Mouse (Mus musculus) MEL (cell line): ENCODE measurements at regions not wholly inside any gene's neighbourhood (a gene's known extent, or its start where the extent isn't known, plus 50 kb on each side); places are given as distances from the start of the nearest gene placed in this dataset.

Source experiments
- DNase-seq: peaks from one replicate; pipeline ENCODE4 v3.0.0; 2011; ENCODE audit warnings: low read depth, low spot score
- H3K27ac ChIP-seq: 2 replicates; pipeline ENCODE4 v1.5.1; 2012; ENCODE audit warnings: low read depth, mild to moderate bottlenecking, control low read depth, low read length, moderate library complexity; ENCODE audit not compliant: control insufficient read depth
- H3K27me3 ChIP-seq, 2 experiments: fragments of 150-350 bp in 1 of 2; sonication (generic) in 1 of 2; 2 replicates each; pipeline ENCODE4 v1.6.1; 2012; ENCODE audit warnings: low read length in 2 of 2, mild to moderate bottlenecking in 2 of 2, improper control_type of control experiment in 1 of 2, moderate library complexity in 1 of 2; ENCODE audit not compliant: insufficient read depth in 2 of 2, control insufficient read depth in 1 of 2
- H3K36me3 ChIP-seq, 2 experiments: 2 replicates each; pipeline ENCODE4 v1.6.1; 2012 to 2014; ENCODE audit warnings: low read length in 2 of 2, improper control_type of control experiment in 1 of 2, inconsistent platforms in 1 of 2, mild to moderate bottlenecking in 1 of 2; ENCODE audit not compliant: insufficient read depth in 2 of 2, control insufficient read depth in 1 of 2
- H3K4me1 ChIP-seq, 2 experiments: fragments of 150-350 bp in 1 of 2; sonication (generic) in 1 of 2; 2 replicates each; pipeline ENCODE4 v1.6.1; 2012; ENCODE audit warnings: low read length in 2 of 2, improper control_type of control experiment in 1 of 2, mild to moderate bottlenecking in 1 of 2; ENCODE audit not compliant: insufficient read depth in 2 of 2, control insufficient read depth in 1 of 2
- H3K4me3 ChIP-seq, 2 experiments: fragments of 150-350 bp in 1 of 2; sonication (generic) in 1 of 2; 2 replicates each; pipeline ENCODE4 v1.5.1; 2012; ENCODE audit warnings: low read depth in 2 of 2, low read length in 2 of 2, mild to moderate bottlenecking in 2 of 2, moderate library complexity in 2 of 2, control low read depth in 1 of 2, improper control_type of control experiment in 1 of 2; ENCODE audit not compliant: control insufficient read depth in 1 of 2, insufficient read depth in 1 of 2
- H3K79me2 ChIP-seq: 2 replicates; pipeline ENCODE4 v1.6.1; 2012; ENCODE audit warnings: mild to moderate bottlenecking, low read length, moderate library complexity; ENCODE audit not compliant: control insufficient read depth, poor library complexity, insufficient read depth
- H3K9ac ChIP-seq: 2 replicates; pipeline ENCODE4 v1.6.1; 2012; ENCODE audit warnings: low read depth, mild to moderate bottlenecking, control low read depth, low read length, moderate library complexity; ENCODE audit not compliant: control insufficient read depth, poor library complexity, severe bottlenecking
- H3K9me3 ChIP-seq: fragments of 150-350 bp; sonication (generic); replicated peaks from 2 replicates; pipeline ENCODE4 v1.6.1; 2012; ENCODE audit warnings: mild to moderate bottlenecking, low read length, improper control_type of control experiment, moderate library complexity; ENCODE audit not compliant: insufficient read depth
- CHD1 ChIP-seq: IDR thresholded peaks from 2 replicates; pipeline ENCODE4 v1.6.1; 2012; ENCODE audit warnings: low read depth, mild to moderate bottlenecking, inconsistent platforms, low read length, improper control_type of control experiment
- CTCF ChIP-seq, 3 experiments: IDR thresholded peaks in 2 of 3; conservative IDR thresholded peaks in 1 of 3; 2 replicates each; pipeline ENCODE4 v1.5.1; 2011 to 2012; ENCODE audit warnings: low read length in 3 of 3, low read depth in 2 of 3, mild to moderate bottlenecking in 2 of 3, improper control_type of control experiment in 1 of 3, inconsistent platforms in 1 of 3, mixed read lengths in 1 of 3, moderate library complexity in 1 of 3; ENCODE audit not compliant: control insufficient read depth in 1 of 3, insufficient read depth in 1 of 3, poor library complexity in 1 of 3, severe bottlenecking in 1 of 3
- ELF1 ChIP-seq: IDR thresholded peaks from 2 replicates; pipeline ENCODE4 v1.6.1; 2014; ENCODE audit warnings: low read depth, mild to moderate bottlenecking, inconsistent platforms, low read length, improper control_type of control experiment, moderate library complexity
- EP300 ChIP-seq, 2 experiments: IDR thresholded peaks; 2 replicates each; pipeline ENCODE4 v1.6.1; 2011; ENCODE audit warnings: improper control_type of control experiment in 2 of 2, low read length in 2 of 2, low read depth in 1 of 2, mild to moderate bottlenecking in 1 of 2
- ETS1 ChIP-seq: IDR thresholded peaks from 2 replicates; pipeline ENCODE4 v1.6.1; 2012; ENCODE audit warnings: low read depth, mild to moderate bottlenecking, inconsistent platforms, low read length, improper control_type of control experiment, moderate library complexity
- GATA1 ChIP-seq: IDR thresholded peaks from 2 replicates; pipeline ENCODE4 v1.6.1; 2011; ENCODE audit warnings: low read depth, low read length, improper control_type of control experiment
- HCFC1 ChIP-seq: IDR thresholded peaks from 2 replicates; pipeline ENCODE4 v1.6.1; 2012; ENCODE audit warnings: low read depth, mild to moderate bottlenecking, inconsistent platforms, low read length, improper control_type of control experiment, moderate library complexity
- MAX ChIP-seq: IDR thresholded peaks from 2 replicates; pipeline ENCODE4 v1.6.1; 2011; ENCODE audit warnings: low read length, improper control_type of control experiment
- MAZ ChIP-seq: IDR thresholded peaks from 2 replicates; pipeline ENCODE4 v1.6.1; 2012; ENCODE audit warnings: low read depth, mild to moderate bottlenecking, inconsistent platforms, low read length, improper control_type of control experiment
- MXI1 ChIP-seq: IDR thresholded peaks from 2 replicates; pipeline ENCODE4 v1.6.1; 2011; ENCODE audit warnings: mild to moderate bottlenecking, low read depth, low read length, improper control_type of control experiment
- MYB ChIP-seq: IDR thresholded peaks from 2 replicates; pipeline ENCODE4 v1.6.1; 2011; ENCODE audit warnings: mild to moderate bottlenecking, low read depth, low read length, improper control_type of control experiment
- POLR2AphosphoS2 ChIP-seq: IDR thresholded peaks from 2 replicates; pipeline ENCODE4 v1.6.1; 2011; ENCODE audit warnings: low read length, improper control_type of control experiment
- RAD21 ChIP-seq: IDR thresholded peaks from 2 replicates; pipeline ENCODE4 v1.6.1; 2011; ENCODE audit warnings: mild to moderate bottlenecking, low read depth, low read length, improper control_type of control experiment
- RCOR1 ChIP-seq: IDR thresholded peaks from 2 replicates; pipeline ENCODE4 v1.6.1; 2012; ENCODE audit warnings: low read depth, mild to moderate bottlenecking, inconsistent platforms, low read length, improper control_type of control experiment
- SMC3 ChIP-seq: IDR thresholded peaks from 2 replicates; pipeline ENCODE4 v1.6.1; 2011; ENCODE audit warnings: low read depth, low read length, improper control_type of control experiment
- TAL1 ChIP-seq: IDR thresholded peaks from 2 replicates; pipeline ENCODE4 v1.6.1; 2012; ENCODE audit warnings: mild to moderate bottlenecking, inconsistent platforms, low read length, moderate library complexity, mixed read lengths
- TBP ChIP-seq: IDR thresholded peaks from 2 replicates; pipeline ENCODE4 v1.8.0; 2011; ENCODE audit warnings: low read depth, low read length, improper control_type of control experiment
- UBTF ChIP-seq: IDR thresholded peaks from 2 replicates; pipeline ENCODE4 v1.6.1; 2012; ENCODE audit warnings: low read depth, mild to moderate bottlenecking, inconsistent platforms, low read length, improper control_type of control experiment, moderate library complexity, borderline replicate concordance; ENCODE audit not compliant: insufficient read depth
- USF1 ChIP-seq: IDR thresholded peaks from 2 replicates; pipeline ENCODE4 v1.6.1; 2014; ENCODE audit warnings: low read depth, mild to moderate bottlenecking, inconsistent platforms, low read length, improper control_type of control experiment, moderate library complexity
- ZC3H11A ChIP-seq: IDR thresholded peaks from 2 replicates; pipeline ENCODE4 v1.6.1; 2012; ENCODE audit warnings: low read depth, mild to moderate bottlenecking, inconsistent platforms, low read length, improper control_type of control experiment
- ZKSCAN1 ChIP-seq: IDR thresholded peaks from 2 replicates; pipeline ENCODE4 v1.6.1; 2012; ENCODE audit warnings: low read depth, mild to moderate bottlenecking, inconsistent platforms, low read length, improper control_type of control experiment, moderate library complexity
- ZMIZ1 ChIP-seq: IDR thresholded peaks from 2 replicates; pipeline ENCODE4 v1.6.1; 2012; ENCODE audit warnings: low read depth, mild to moderate bottlenecking, inconsistent platforms, low read length, improper control_type of control experiment, moderate library complexity

DNA sequence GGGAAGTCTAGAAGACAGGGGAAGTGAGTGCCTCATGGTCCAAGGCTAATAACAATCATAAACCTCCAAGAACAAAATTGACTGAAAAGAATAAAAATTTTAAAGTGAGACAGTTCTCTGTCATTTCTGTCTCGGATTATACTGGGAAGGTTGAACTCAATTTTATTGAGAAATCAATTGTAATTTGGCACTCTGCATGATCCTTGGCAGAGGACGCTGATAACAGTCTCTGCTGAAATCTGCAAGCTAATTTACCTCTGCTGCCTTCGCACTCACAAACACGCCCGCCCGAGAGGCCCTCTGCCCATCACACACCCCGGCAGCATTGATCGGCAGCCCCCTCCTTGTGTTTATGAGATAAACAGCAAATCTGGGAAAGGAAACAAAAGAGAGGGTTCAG is 151.4 kb upstream of the Ppargc1a start:
- DNase-seq: no peak
- Histone ChIP-seq H3K9me3 (no peaks in the 10 kb centered on the region), H3K27me3 (0 out of 4 replicates have a peak, but pooled peaks cover 0 to 1% of the 10 kb centered on the region in 2 experiments), H3K36me3 (no peaks in the 10 kb centered on the region), H3K4me1 (no peaks in the 10 kb centered on the region), H3K27ac (no peak overlapping the region), H3K9ac (no peak overlapping the region), H3K79me2 (no peaks in the 10 kb centered on the region), H3K4me3 (no peak overlapping the region)
- TF ChIP-seq EP300 (IDR thresholded peaks at IDR 0.05; ENCODE audit: low read depth in 1 of 2, low read length in 2 of 2) (no peak), POLR2AphosphoS2 (no peak), MXI1 (no peak), GATA1 (no peak), ZC3H11A (no peak), USF1 (no peak), ZKSCAN1 (no peak), MYB (no peak), HCFC1 (no peak), CTCF (IDR thresholded peaks at IDR 0.05 in 2 of 3, conservative IDR thresholded peaks at IDR 0.05 in 1 of 3; ENCODE audit: control insufficient read depth in 1 of 3, insufficient read depth in 1 of 3, low read depth in 2 of 3, low read length in 3 of 3, poor library complexity in 1 of 3, severe bottlenecking in 1 of 3) (no peak), CHD1 (no peak), MAX (no peak), UBTF (no peak), RCOR1 (no peak)
- TF ChIP-seq, all 39 proteins: peak for 0

DNA sequence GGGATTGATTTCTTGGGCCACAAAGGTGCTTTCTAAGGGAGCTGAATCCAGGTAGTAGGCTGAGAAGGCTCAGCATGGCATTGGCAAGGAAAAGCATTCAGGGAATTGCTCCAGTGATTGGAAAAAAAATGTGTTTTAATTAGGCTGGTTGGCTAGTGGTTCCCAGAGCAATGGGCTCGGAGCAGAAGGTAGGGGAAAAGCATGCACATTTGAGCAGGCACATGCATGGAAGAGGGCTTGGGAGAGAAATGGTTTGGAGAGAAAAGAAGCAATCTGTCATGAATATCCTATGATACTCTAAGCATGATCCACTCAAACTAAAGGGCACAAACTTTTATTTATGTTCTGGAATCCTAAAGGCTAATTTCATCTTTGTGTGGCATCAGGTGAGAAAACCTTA is 150.9 kb upstream of the Ppargc1a start:
- Histone ChIP-seq H3K9me3 (no peaks in the 10 kb centered on the region), H3K4me1 (no peaks in the 10 kb centered on the region), H3K27me3 (0 out of 4 replicates have a peak, but pooled peaks cover 0 to 1% of the 10 kb centered on the region in 2 experiments), H3K79me2 (no peaks in the 10 kb centered on the region), H3K9ac (no peak overlapping the region), H3K36me3 (no peaks in the 10 kb centered on the region), H3K4me3 (no peak overlapping the region), H3K27ac (no peak overlapping the region)
- TF ChIP-seq SMC3 (no peak), TAL1 (no peak), TBP (no peak), MAZ (no peak), CHD1 (no peak), ZKSCAN1 (no peak), ZC3H11A (no peak), ETS1 (no peak), RAD21 (no peak), MAX (no peak), ZMIZ1 (no peak), ELF1 (no peak)
- no peak for DNase-seq
